Mouse (Mus musculus): ENCODE measurements around the gene Klk1b24. TPM values are rescaled to one million over a fixed set of nuclear protein-coding genes. Genes with fewer than 3 reads are reported as not detected.

The Klk1b24 gene
- polyA plus RNA-seq, 1 experiment from 2014 or later, result not detected

- WGBS, result 53% methylated on average over 2 of the region's 2 CpGs
- Histone ChIP-seq H3K36me3 (ENCODE audit: control insufficient read depth, insufficient read depth, low read length) (no peaks in the 10 kb centered on the region), H3K27me3 (ENCODE audit: control insufficient read depth, insufficient read depth, low read length) (no peaks in the 10 kb centered on the region), H3K9ac (ENCODE audit: low read length) (no peak overlapping the region), H3K27ac (replicated peaks) (no peak overlapping the region), H3K4me1 (replicated peaks; ENCODE audit: control insufficient read depth, insufficient read depth) (no peaks in the 10 kb centered on the region), H3K4me3 (ENCODE audit: low read depth, low read length) (no peak overlapping the region), H3K4me2 (replicated peaks; ENCODE audit: low read depth) (no peak overlapping the region), H3K9me3 (ENCODE audit: control insufficient read depth, low read length) (no peaks in the 10 kb centered on the region)
- no peak for ATAC-seq (ENCODE audit: low FRiP score, low TSS enrichment)
- DNase-seq (ENCODE audit: low spot score), result no peak
- no peak for TF ChIP-seq EP300 (optimal IDR thresholded peaks at IDR 0.05)
- no peak for TF ChIP-seq CTCF (IDR thresholded peaks at IDR 0.05; ENCODE audit: low read depth)
These were observed 51.9 kb downstream of the Klk1b24 start for GRCm38 (mm10) chr7:44239913-44240312.

- no peak for ATAC-seq (ENCODE audit: low FRiP score, low TSS enrichment)
- TF ChIP-seq EP300 (optimal IDR thresholded peaks at IDR 0.05) (no peak), CTCF (IDR thresholded peaks at IDR 0.05; ENCODE audit: low read depth) (no peak)
- Histone ChIP-seq H3K4me1 (replicated peaks; ENCODE audit: control insufficient read depth, insufficient read depth) (no peaks in the 10 kb centered on the region), H3K36me3 (ENCODE audit: control insufficient read depth, insufficient read depth, low read length) (no peaks in the 10 kb centered on the region), H3K9me3 (ENCODE audit: control insufficient read depth, low read length) (no peaks in the 10 kb centered on the region), H3K4me3 (ENCODE audit: low read depth, low read length) (no peak overlapping the region), H3K9ac (ENCODE audit: low read length) (no peak overlapping the region), H3K27me3 (ENCODE audit: control insufficient read depth, insufficient read depth, low read length) (no peaks in the 10 kb centered on the region), H3K4me2 (replicated peaks; ENCODE audit: low read depth) (no peak overlapping the region), H3K27ac (replicated peaks) (no peak overlapping the region)
- DNase-seq (ENCODE audit: low spot score), result no peak
- 59% methylated on average over 1 of the region's 1 CpGs for WGBS
These were observed 52.7 kb downstream of the Klk1b24 start for GRCm38 (mm10) chr7:44240712-44241111.

GRCm38 (mm10) chr7:44241163-44241562, 53.1 kb downstream of the Klk1b24 start:
- H3K9ac ChIP-seq (ENCODE audit: low read length), result no peak overlapping the region
- DNase-seq (ENCODE audit: low spot score), result no peak
- ATAC-seq (ENCODE audit: low FRiP score, low TSS enrichment), result no peak
- no peaks in the 10 kb centered on the region for H3K36me3 ChIP-seq (ENCODE audit: control insufficient read depth, insufficient read depth, low read length)
- H3K27me3 ChIP-seq (ENCODE audit: control insufficient read depth, insufficient read depth, low read length), result no peaks in the 10 kb centered on the region
- H3K9me3 ChIP-seq (ENCODE audit: control insufficient read depth, low read length), result no peaks in the 10 kb centered on the region
- no peaks in the 10 kb centered on the region for H3K4me1 ChIP-seq (replicated peaks; ENCODE audit: control insufficient read depth, insufficient read depth)
- TF ChIP-seq CTCF (IDR thresholded peaks at IDR 0.05; ENCODE audit: low read depth), result peak; percentile 34
- no peak for TF ChIP-seq EP300 (optimal IDR thresholded peaks at IDR 0.05)
- 47% methylated on average over 2 of the region's 2 CpGs for WGBS
- H3K27ac ChIP-seq (replicated peaks), result no peak overlapping the region
- H3K4me2 ChIP-seq (replicated peaks; ENCODE audit: low read depth), result no peak overlapping the region
- no peak overlapping the region for H3K4me3 ChIP-seq (ENCODE audit: low read depth, low read length)

Other genes starting within 250 kb of the Klk1b24 start
- gene Klk1b8, start 237.6 kb upstream of the Klk1b24 start, polyA plus RNA-seq (2015; fragmentation: Nextera tagmentation; extraction: Ambion mirVana), result not detected in 2 replicates
- gene Klk1b1, start 221.5 kb upstream of the Klk1b24 start, polyA plus RNA-seq (2015; fragmentation: Nextera tagmentation; extraction: Ambion mirVana), result not detected in 2 replicates
- gene Klk1b9, start 212.2 kb upstream of the Klk1b24 start, polyA plus RNA-seq (2015; fragmentation: Nextera tagmentation; extraction: Ambion mirVana), result not detected in 2 replicates
- not detected in 2 replicates for gene Klk1b11, start 192.4 kb upstream of the Klk1b24 start, polyA plus RNA-seq (2015; fragmentation: Nextera tagmentation; extraction: Ambion mirVana)
- not detected in 2 replicates for gene Klk1b26, start 176.1 kb upstream of the Klk1b24 start, polyA plus RNA-seq (2015; fragmentation: Nextera tagmentation; extraction: Ambion mirVana)
- gene Klk1b27, start 135.9 kb upstream of the Klk1b24 start, polyA plus RNA-seq (2015; fragmentation: Nextera tagmentation; extraction: Ambion mirVana), result not detected in 2 replicates
- not detected in 2 replicates for gene Klk1b21, start 85.9 kb upstream of the Klk1b24 start, polyA plus RNA-seq (2015; fragmentation: Nextera tagmentation; extraction: Ambion mirVana)
- gene Klk1b22, start 75.6 kb upstream of the Klk1b24 start, polyA plus RNA-seq (2015; fragmentation: Nextera tagmentation; extraction: Ambion mirVana), result not detected in 2 replicates
- gene Klk1b16, start 51.5 kb upstream of the Klk1b24 start, polyA plus RNA-seq (2015; fragmentation: Nextera tagmentation; extraction: Ambion mirVana), result not detected in 2 replicates
- gene Klk1b3, start 10.0 kb downstream of the Klk1b24 start, polyA plus RNA-seq (2015; fragmentation: Nextera tagmentation; extraction: Ambion mirVana), result not detected in 2 replicates
- not detected in 2 replicates for gene Klk1b4, start 19.2 kb downstream of the Klk1b24 start, polyA plus RNA-seq (2015; fragmentation: Nextera tagmentation; extraction: Ambion mirVana)
- not detected in 2 replicates for gene Klk1b5, start 27.7 kb downstream of the Klk1b24 start, polyA plus RNA-seq (2015; fragmentation: Nextera tagmentation; extraction: Ambion mirVana)
- 9.7 and 10.7 TPM in 2 replicates for gene Klk1, start 37.1 kb downstream of the Klk1b24 start, polyA plus RNA-seq (2015; fragmentation: Nextera tagmentation; extraction: Ambion mirVana)
- gene Gm36864, start 47.9 kb downstream of the Klk1b24 start, polyA plus RNA-seq (2015; fragmentation: Nextera tagmentation; extraction: Ambion mirVana), result 0.13 TPM in 1 of 2 replicates, not detected in the other
- gene 1700028J19Rik, start 58.5 kb downstream of the Klk1b24 start, polyA plus RNA-seq (2015; fragmentation: Nextera tagmentation; extraction: Ambion mirVana), result 0.57 and 0.65 TPM in 2 replicates
- gene 2410002F23Rik, start 58.5 kb downstream of the Klk1b24 start, polyA plus RNA-seq (2015; fragmentation: Nextera tagmentation; extraction: Ambion mirVana), result 52.9 and 60.0 TPM in 2 replicates
- not detected in 2 replicates for gene Acp4, start 69.1 kb downstream of the Klk1b24 start, polyA plus RNA-seq (2015; fragmentation: Nextera tagmentation; extraction: Ambion mirVana)
- gene Gm15517, start 73.2 kb downstream of the Klk1b24 start, polyA plus RNA-seq (2015; fragmentation: Nextera tagmentation; extraction: Ambion mirVana), result not detected in 2 replicates
- 11.1 and 11.4 TPM in 2 replicates for gene Clec11a, start 118.7 kb downstream of the Klk1b24 start, polyA plus RNA-seq (2015; fragmentation: Nextera tagmentation; extraction: Ambion mirVana)
- 0.53 and 0.61 TPM in 2 replicates for gene Shank1, start 122.0 kb downstream of the Klk1b24 start, polyA plus RNA-seq (2015; fragmentation: Nextera tagmentation; extraction: Ambion mirVana)
- gene Syt3, start 195.9 kb downstream of the Klk1b24 start, polyA plus RNA-seq (2015; fragmentation: Nextera tagmentation; extraction: Ambion mirVana), result 1.2 and 1.4 TPM in 2 replicates
- 0.68 and 0.75 TPM in 2 replicates for gene 1700008O03Rik, start 197.6 kb downstream of the Klk1b24 start, polyA plus RNA-seq (2015; fragmentation: Nextera tagmentation; extraction: Ambion mirVana)
- gene Lrrc4b, start 240.8 kb downstream of the Klk1b24 start, polyA plus RNA-seq (2015; fragmentation: Nextera tagmentation; extraction: Ambion mirVana), result 0.36 and 0.52 TPM in 2 replicates

All from stomach, postnatal 0 days (tissue).